Mouse (Mus musculus) Patski (cell line): Measurements from ENCODE around the gene Tfb2m. TPM values are rescaled to one million over a fixed set of nuclear protein-coding genes. Genes with fewer than 3 reads are reported as not detected.

ENCODE experiments used
- ATAC-seq: fragments of 100-300 bp; one replicate; pipeline ENCODE4 v1.8.0; 2021
- CTCF ChIA-PET: fragments of 350-600 bp; sonication (Branson Sonifier 250); formaldehyde crosslinking; loops from one replicate; lab custom pipeline; 2022; ENCODE audit warnings: inconsistent platforms; lab: Charles Lee
- POLR2A ChIA-PET: fragments of 350-600 bp; sonication (Branson Sonifier 250); formaldehyde crosslinking; loops from one replicate; lab custom pipeline; 2022; ENCODE audit warnings: antibody characterized with exemption, inconsistent platforms; lab: Charles Lee
- DNase-seq: peaks from one replicate; pipeline ENCODE4 v3.0.0-alpha.2; 2011; ENCODE audit warnings: low read depth, low spot score
- H3K27me3 ChIP-seq: fragments of 371-371 bp; one replicate; pipeline ENCODE4 v1.5.1; 2021
- CTCF ChIP-seq: fragments of 100-300 bp; IDR thresholded peaks from one replicate; pipeline ENCODE4 v1.5.1; 2021
- in situ Hi-C: fragments of 300-500 bp; cut with MboI; formaldehyde crosslinking; loops from 3 replicates; pipeline ENCODE4 v1.11.1; 2018; ENCODE audit warnings: low pct_unique_long_range_greater_than_20kb, mixed read lengths
- polyA plus RNA-seq: library from polyadenylated mRNA; unstranded; gene quantifications from one replicate; pipeline ENCODE4 v1.2.3, GENCODE M21; 2021

Gene Tfb2m
- polyA plus RNA-seq, 1 experiment from 2014 or later: 28.7 TPM

DNA sequence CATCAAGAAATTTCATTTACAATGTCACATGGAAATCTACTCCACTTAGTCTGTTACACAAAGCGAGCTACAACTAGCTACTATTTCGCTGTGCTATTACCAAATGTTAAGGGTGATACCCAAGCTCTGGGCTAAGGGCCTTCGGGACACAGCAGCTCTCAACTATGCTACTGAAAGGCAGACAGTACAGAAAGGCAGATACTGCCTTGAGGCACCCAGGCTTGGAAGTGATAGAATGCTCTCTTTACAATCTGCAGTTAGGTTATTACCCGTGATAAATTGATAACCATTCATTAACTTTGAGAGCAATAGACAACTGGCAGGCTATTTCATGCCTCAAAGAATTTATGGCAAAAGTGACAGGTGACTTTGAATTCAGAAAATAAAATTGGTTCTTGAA, 65.2 kb downstream of the Tfb2m start:
- TF ChIP-seq CTCF: no peak
- in situ Hi-C loops: loop anchor here (25.0 kb wide), 1 partner anchor 794 kb away; no protein-coding TSS in a partner anchor
- CTCF ChIA-PET: interaction anchor here (1.7 kb wide), 1 partner anchor 26 kb away, joined by 3 read pairs; no protein-coding TSS in a partner anchor
- ATAC-seq (no peak), DNase-seq (no peak)
- no peaks in the 10 kb centered on the region for H3K27me3 ChIP-seq
- POLR2A ChIA-PET: no interaction called here

Other genes with a start within 250 kb of the Tfb2m start
- gene Smyd3, start 28.2 kb downstream of the Tfb2m start, polyA plus RNA-seq: 12.7 TPM
- gene Cnst, start 103 bp upstream of the Tfb2m start, polyA plus RNA-seq: 10.4 TPM
- gene Sccpdh, start 121.9 kb upstream of the Tfb2m start, polyA plus RNA-seq: 67.5 TPM
- gene Kif28, start 199.0 kb upstream of the Tfb2m start, polyA plus RNA-seq: not detected